Mouse (Mus musculus): ENCODE results near the gene Alox8.

- TF ChIP-seq POLR2A (IDR thresholded peaks at IDR 0.05; ENCODE audit: insufficient read length, low read depth) = no peak
- no peak for TF ChIP-seq E2F4 (IDR thresholded peaks at IDR 0.05; ENCODE audit: insufficient read depth)
These were observed 50.1 kb downstream of the Alox8 start for GRCm38 (mm10) chr11:69147546-69147945.

All from myocyte (in vitro differentiated cells).